ENCODE assay signal across 7 mouse cellular contexts in the genomic region with DNA sequence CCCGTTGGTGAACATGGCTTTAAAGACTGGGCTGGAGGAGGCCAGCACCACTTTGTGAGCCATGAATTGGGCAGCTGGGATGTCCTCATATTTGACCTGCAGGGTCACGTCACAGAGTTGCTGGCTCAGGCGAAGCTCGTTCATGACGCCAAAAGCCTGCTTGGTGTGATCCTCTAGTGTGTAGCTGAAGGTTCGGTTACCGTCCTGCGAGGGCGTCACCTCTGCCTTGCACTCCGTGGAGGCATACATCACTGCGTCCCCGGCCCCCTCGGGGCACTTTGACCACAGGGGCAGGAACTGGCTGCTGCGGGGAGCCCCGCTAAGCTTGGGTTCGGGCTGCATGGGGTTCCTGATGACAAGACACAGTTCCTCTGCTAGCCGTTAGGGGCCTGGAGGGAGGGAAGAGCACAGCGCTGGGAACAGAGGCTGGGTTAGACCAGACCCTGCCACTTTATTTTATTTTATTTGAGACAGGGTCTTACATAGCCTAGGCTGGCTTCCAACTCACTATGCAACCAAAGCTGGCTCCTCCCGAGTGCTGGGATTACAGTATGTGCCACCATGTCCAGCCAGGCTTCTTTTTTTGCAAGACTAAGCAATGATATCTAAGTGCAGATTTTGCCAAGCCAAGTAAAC. TPM values are rescaled to one million over a fixed set of nuclear protein-coding genes. Genes with fewer than 3 reads are reported as not detected.
DNase-seq lines count a peak whose midpoint lies in the region; ATAC-seq and TF ChIP-seq lines count a peak whose summit lies in the region.

No protein-coding gene starts in this region.

- H3K4me1 ChIP-seq in cerebellum, adult 2 months (ENCODE audit: control insufficient read depth, insufficient read depth, low read length) = peaks cover 22% of the 10 kb centered on the region
- H3K4me1 ChIP-seq in forebrain, embryonic 16.5 days (replicated peaks; ENCODE audit: control insufficient read depth, insufficient read depth, low read length) = peaks cover 20% of the 10 kb centered on the region
- H3K4me1 ChIP-seq in kidney, postnatal 0 days (replicated peaks; ENCODE audit: insufficient read depth, low read length) = peaks cover 10% of the 10 kb centered on the region
- H3K4me1 ChIP-seq in midbrain, embryonic 11.5 days (ENCODE audit: control insufficient read depth, insufficient read depth, low read length) = peaks cover 9% of the 10 kb centered on the region
- peaks cover 9% of the 10 kb centered on the region for H3K4me1 ChIP-seq in stomach, postnatal 0 days (replicated peaks; ENCODE audit: control insufficient read depth, insufficient read depth)

- H3K9me3 ChIP-seq in forebrain, embryonic 16.5 days (ENCODE audit: control insufficient read depth, low read length) = no peaks in the 10 kb centered on the region
- no peaks in the 10 kb centered on the region for H3K9me3 ChIP-seq in kidney, postnatal 0 days (replicated peaks; ENCODE audit: low read length)
- no peaks in the 10 kb centered on the region for H3K9me3 ChIP-seq in midbrain, embryonic 11.5 days (ENCODE audit: control insufficient read depth, low read length)
- no peaks in the 10 kb centered on the region for H3K9me3 ChIP-seq in stomach, postnatal 0 days (ENCODE audit: control insufficient read depth, low read length)

- peak; percentile 35 for ATAC-seq in forebrain, embryonic 16.5 days
- peak; percentile 26 for ATAC-seq in kidney, postnatal 0 days (replicated peaks; ENCODE audit: low FRiP score, low read depth)
- peak; percentile 39; the same call in 1 of the 2 replicates for ATAC-seq in midbrain, embryonic 11.5 days (ENCODE audit: low FRiP score)
- ATAC-seq in stomach, postnatal 0 days (ENCODE audit: low FRiP score, low TSS enrichment) = 0 out of 2 replicates have a peak, but pooled peaks have one; percentile 11

- peaks cover 24% of the 10 kb centered on the region for H3K36me3 ChIP-seq in C2C12 (ENCODE audit: control insufficient read depth, insufficient read depth)
- peaks cover 5% of the 10 kb centered on the region; the same call in 1 of the 2 replicates for H3K36me3 ChIP-seq in forebrain, embryonic 16.5 days (ENCODE audit: control insufficient read depth, insufficient read depth)
- peaks cover 19% of the 10 kb centered on the region for H3K36me3 ChIP-seq in kidney, postnatal 0 days (ENCODE audit: insufficient read depth, low read length)
- H3K36me3 ChIP-seq in midbrain, embryonic 11.5 days (ENCODE audit: control insufficient read depth, insufficient read depth, low read length) = no peaks in the 10 kb centered on the region; the same call in 1 of the 2 replicates
- H3K36me3 ChIP-seq in stomach, postnatal 0 days (ENCODE audit: control insufficient read depth, insufficient read depth, low read length) = peaks cover 12% of the 10 kb centered on the region

- H3K4me3 ChIP-seq in C2C12 (ENCODE audit: insufficient read depth, poor library complexity, severe bottlenecking) = peak overlapping the region; percentile 79
- peak overlapping the region; percentile 82 for H3K4me3 ChIP-seq in cerebellum, adult 2 months (replicated peaks; ENCODE audit: insufficient read depth, low read depth, low read length)
- H3K4me3 ChIP-seq in forebrain, embryonic 16.5 days (replicated peaks; ENCODE audit: low read length) = peak overlapping the region; percentile 89
- peak overlapping the region; percentile 97 for H3K4me3 ChIP-seq in kidney, postnatal 0 days (replicated peaks; ENCODE audit: low read depth, low read length)
- H3K4me3 ChIP-seq in midbrain, embryonic 11.5 days (ENCODE audit: low read depth, low read length) = peak overlapping the region; percentile 91
- peak overlapping the region; percentile 87 for H3K4me3 ChIP-seq in stomach, postnatal 0 days (ENCODE audit: low read depth, low read length)

- H3K4me2 ChIP-seq in forebrain, embryonic 16.5 days (ENCODE audit: low read length) = peak overlapping the region; percentile 87
- H3K4me2 ChIP-seq in kidney, postnatal 0 days (ENCODE audit: low read length) = peak overlapping the region; percentile 86
- peak overlapping the region; percentile 80 for H3K4me2 ChIP-seq in midbrain, embryonic 11.5 days
- H3K4me2 ChIP-seq in stomach, postnatal 0 days (replicated peaks; ENCODE audit: low read depth) = peak overlapping the region; percentile 62

- H3K27me3 ChIP-seq in C2C12 (ENCODE audit: control insufficient read depth, insufficient read depth, insufficient read length) = no peaks in the 10 kb centered on the region
- no peaks in the 10 kb centered on the region for H3K27me3 ChIP-seq in cerebellum, adult 2 months (ENCODE audit: control insufficient read depth, insufficient read depth, low read length)
- H3K27me3 ChIP-seq in forebrain, embryonic 16.5 days (replicated peaks; ENCODE audit: control insufficient read depth, insufficient read depth, low read length) = no peaks in the 10 kb centered on the region; the same call in 1 of the 2 replicates
- H3K27me3 ChIP-seq in kidney, postnatal 0 days (ENCODE audit: insufficient read depth, low read length) = no peaks in the 10 kb centered on the region
- no peaks in the 10 kb centered on the region; the same call in 1 of the 2 replicates for H3K27me3 ChIP-seq in midbrain, embryonic 11.5 days (ENCODE audit: control insufficient read depth, insufficient read depth, low read length)
- H3K27me3 ChIP-seq in stomach, postnatal 0 days (ENCODE audit: control insufficient read depth, insufficient read depth, low read length) = no peaks in the 10 kb centered on the region

- TF ChIP-seq EP300 in stomach, postnatal 0 days (optimal IDR thresholded peaks at IDR 0.05) = no peak

- DNase-seq in 3134 (ENCODE audit: extremely low read depth, insufficient read length, low spot score) = peak; percentile 74
- DNase-seq in cerebellum, adult 2 months = peak; percentile 57 to 67
- DNase-seq in kidney, postnatal 0 days (ENCODE audit: low spot score) = peak; percentile 75
- DNase-seq in midbrain, embryonic 11.5 days (ENCODE audit: low spot score, missing footprints) = no peak
- no peak for DNase-seq in stomach, postnatal 0 days (ENCODE audit: low spot score)

- no peak for TF ChIP-seq CTCF in C2C12 (IDR thresholded peaks at IDR 0.05; ENCODE audit: control insufficient read depth, insufficient read depth, insufficient read length)
- TF ChIP-seq CTCF in cerebellum, adult 2 months (IDR thresholded peaks at IDR 0.05; ENCODE audit: borderline replicate concordance, insufficient read depth, low read depth, low read length) = peak; percentile 32; the same call in 1 of the 2 replicates
- TF ChIP-seq CTCF in kidney, postnatal 0 days (IDR thresholded peaks at IDR 0.05; ENCODE audit: low read depth) = peak; percentile 40; the same call in 1 of the 2 replicates
- peak; percentile 58 for TF ChIP-seq CTCF in stomach, postnatal 0 days (IDR thresholded peaks at IDR 0.05; ENCODE audit: low read depth)

- peaks cover 44% of the 10 kb centered on the region for H3K79me2 ChIP-seq in C2C12 (ENCODE audit: control insufficient read depth, insufficient read depth)

- 4% methylated on average over 19 of the region's 19 CpGs for WGBS in cerebellum, adult 2 months
- 15% methylated on average over 19 of the region's 19 CpGs for WGBS in forebrain, embryonic 16.5 days
- 11% methylated on average over 19 of the region's 19 CpGs for WGBS in kidney, postnatal 0 days
- 19% methylated on average over 19 of the region's 19 CpGs for WGBS in midbrain, embryonic 11.5 days
- WGBS in stomach, postnatal 0 days = 14% methylated on average over 19 of the region's 19 CpGs

- peak overlapping the region; percentile 98 for H3K27ac ChIP-seq in cerebellum, adult 2 months (ENCODE audit: insufficient read depth, low read length)
- peak overlapping the region; percentile 80 for H3K27ac ChIP-seq in forebrain, embryonic 16.5 days (ENCODE audit: low read length)
- peak overlapping the region; percentile 92 for H3K27ac ChIP-seq in kidney, postnatal 0 days
- no peak overlapping the region for H3K27ac ChIP-seq in midbrain, embryonic 11.5 days (ENCODE audit: low read depth, low read length)
- H3K27ac ChIP-seq in stomach, postnatal 0 days (replicated peaks) = peak overlapping the region; percentile 97

- peaks cover 21% of the 10 kb centered on the region for H3K79me3 ChIP-seq in C2C12 (ENCODE audit: low read depth)

- TF ChIP-seq POLR2A in cerebellum, adult 2 months (IDR thresholded peaks at IDR 0.05; ENCODE audit: borderline replicate concordance, insufficient read depth, low read length) = no peak

- peak overlapping the region; percentile 93 for H3ac ChIP-seq in C2C12 (ENCODE audit: control insufficient read depth, insufficient read length, low read depth)

- H3K9ac ChIP-seq in forebrain, embryonic 16.5 days (replicated peaks; ENCODE audit: low read depth, low read length) = peak overlapping the region; percentile 99
- peak overlapping the region; percentile 95 for H3K9ac ChIP-seq in kidney, postnatal 0 days (ENCODE audit: low read depth, low read length)
- H3K9ac ChIP-seq in midbrain, embryonic 11.5 days (ENCODE audit: low read length) = peak overlapping the region; percentile 98
- peak overlapping the region; percentile 96 for H3K9ac ChIP-seq in stomach, postnatal 0 days (ENCODE audit: low read length)

RNA-seq across cellular contexts. Expression of a gene that starts 1.7 kb away (rescaled TPM):
- polyA plus RNA-seq in C2C12 (2012; fragmentation: generic; extraction: Trizol) = 41.5 TPM
- 60.5 and 63.1 TPM in 2 replicates for polyA plus RNA-seq in cerebellum, adult 2 months (2012; rRNA removed)
- 74.2 and 78.5 TPM in 2 replicates for polyA plus RNA-seq in forebrain, embryonic 16.5 days (2015; fragmentation: Nextera tagmentation; extraction: Ambion mirVana)
- polyA plus RNA-seq in kidney, postnatal 0 days (2015; fragmentation: Nextera tagmentation; extraction: Ambion mirVana) = 49.3 and 50.8 TPM in 2 replicates
- polyA plus RNA-seq in midbrain, embryonic 11.5 days (2014; fragmentation: Nextera tagmentation; extraction: Ambion mirVana) = 20.0 and 26.3 TPM in 2 replicates
- 37.2 and 40.8 TPM in 2 replicates for polyA plus RNA-seq in stomach, postnatal 0 days (2015; fragmentation: Nextera tagmentation; extraction: Ambion mirVana)

RNA-seq across cellular contexts. Expression of a gene that starts 10.8 kb away (rescaled TPM):
- polyA plus RNA-seq in C2C12 (2012; fragmentation: generic; extraction: Trizol) = 0.04 TPM
- 40.8 and 44.6 TPM in 2 replicates for polyA plus RNA-seq in cerebellum, adult 2 months (2012; rRNA removed)
- polyA plus RNA-seq in forebrain, embryonic 16.5 days (2015; fragmentation: Nextera tagmentation; extraction: Ambion mirVana) = 2.6 and 2.8 TPM in 2 replicates
- polyA plus RNA-seq in kidney, postnatal 0 days (2015; fragmentation: Nextera tagmentation; extraction: Ambion mirVana) = 0.11 TPM in 1 of 2 replicates, not detected in the other
- 0.19 and 0.21 TPM in 2 replicates for polyA plus RNA-seq in midbrain, embryonic 11.5 days (2014; fragmentation: Nextera tagmentation; extraction: Ambion mirVana)
- polyA plus RNA-seq in stomach, postnatal 0 days (2015; fragmentation: Nextera tagmentation; extraction: Ambion mirVana) = 4.7 and 5.0 TPM in 2 replicates

RNA-seq across cellular contexts. Expression of a gene that starts 27.6 kb away (rescaled TPM):
- polyA plus RNA-seq in C2C12 (2012; fragmentation: generic; extraction: Trizol) = 33.7 TPM
- polyA plus RNA-seq in cerebellum, adult 2 months (2012; rRNA removed) = 70.9 and 72.4 TPM in 2 replicates
- 47.6 and 51.8 TPM in 2 replicates for polyA plus RNA-seq in forebrain, embryonic 16.5 days (2015; fragmentation: Nextera tagmentation; extraction: Ambion mirVana)
- 51.7 and 52.9 TPM in 2 replicates for polyA plus RNA-seq in kidney, postnatal 0 days (2015; fragmentation: Nextera tagmentation; extraction: Ambion mirVana)
- polyA plus RNA-seq in midbrain, embryonic 11.5 days (2014; fragmentation: Nextera tagmentation; extraction: Ambion mirVana) = 37.2 and 45.8 TPM in 2 replicates
- polyA plus RNA-seq in stomach, postnatal 0 days (2015; fragmentation: Nextera tagmentation; extraction: Ambion mirVana) = 38.6 and 41.7 TPM in 2 replicates

RNA-seq across cellular contexts. Expression of a gene that starts 50.3 kb away (rescaled TPM):
- polyA plus RNA-seq in C2C12 (2012; fragmentation: generic; extraction: Trizol) = 29.3 TPM
- 46.8 and 48.2 TPM in 2 replicates for polyA plus RNA-seq in cerebellum, adult 2 months (2012; rRNA removed)
- polyA plus RNA-seq in forebrain, embryonic 16.5 days (2015; fragmentation: Nextera tagmentation; extraction: Ambion mirVana) = 18.3 and 20.1 TPM in 2 replicates
- 8.7 and 10.6 TPM in 2 replicates for polyA plus RNA-seq in kidney, postnatal 0 days (2015; fragmentation: Nextera tagmentation; extraction: Ambion mirVana)
- polyA plus RNA-seq in midbrain, embryonic 11.5 days (2014; fragmentation: Nextera tagmentation; extraction: Ambion mirVana) = 13.2 and 16.3 TPM in 2 replicates
- polyA plus RNA-seq in stomach, postnatal 0 days (2015; fragmentation: Nextera tagmentation; extraction: Ambion mirVana) = 6.7 and 7.9 TPM in 2 replicates

RNA-seq across cellular contexts. Expression of a gene that starts 53.7 kb away (rescaled TPM):
- polyA plus RNA-seq in C2C12 (2012; fragmentation: generic; extraction: Trizol) = 49.4 TPM
- 76.6 and 88.6 TPM in 2 replicates for polyA plus RNA-seq in cerebellum, adult 2 months (2012; rRNA removed)
- 85.1 and 97.7 TPM in 2 replicates for polyA plus RNA-seq in forebrain, embryonic 16.5 days (2015; fragmentation: Nextera tagmentation; extraction: Ambion mirVana)
- 31.4 and 37.8 TPM in 2 replicates for polyA plus RNA-seq in kidney, postnatal 0 days (2015; fragmentation: Nextera tagmentation; extraction: Ambion mirVana)
- polyA plus RNA-seq in midbrain, embryonic 11.5 days (2014; fragmentation: Nextera tagmentation; extraction: Ambion mirVana) = 70.6 and 71.9 TPM in 2 replicates
- polyA plus RNA-seq in stomach, postnatal 0 days (2015; fragmentation: Nextera tagmentation; extraction: Ambion mirVana) = 23.1 and 28.0 TPM in 2 replicates

Comparison
In these comparisons a context has a peak if more than half of its experiments do, and no peak if none do; other contexts are left out.
1. DNase-seq: peak in 3134 (single experiment), cerebellum, adult 2 months (2 of 2) and kidney, postnatal 0 days (single experiment); none in midbrain, embryonic 11.5 days (single experiment) and stomach, postnatal 0 days (single experiment).
2. Peak in every context shown above with its lines, with median percentiles within 50 percentile points of each other: H3K4me3 ChIP-seq, ATAC-seq, H3K4me2 ChIP-seq and H3K9ac ChIP-seq.